Mouse (Mus musculus) limb, embryonic 11.5 days (tissue): ENCODE data around the gene Ddx24. TPM values are rescaled to one million over a fixed set of nuclear protein-coding genes. Genes with fewer than 3 reads are reported as not detected.

Source experiments
- ATAC-seq: fragments of 200-750 bp; cut with Nextera tagmentation; 2 replicates; pipeline ENCODE4 v1.8.0; 2017; ENCODE audit warnings: low read depth; ENCODE audit not compliant: insufficient number of reproducible peaks, low FRiP score, low TSS enrichment
- DNase-seq: peaks from one replicate; pipeline ENCODE4 v3.0.0-alpha.2; 2015; ENCODE audit warnings: low spot score
- H3K27ac ChIP-seq: fragments of 300-500 bp; sonication (generic); replicated peaks from 2 replicates; pipeline ENCODE4 v1.5.1; 2014; ENCODE audit warnings: low read depth, mild to moderate bottlenecking, low read length
- H3K27me3 ChIP-seq: fragments of 300-500 bp; sonication (generic); 2 replicates; pipeline ENCODE4 v1.6.1; 2014; ENCODE audit warnings: mild to moderate bottlenecking, low read length, mixed read lengths; ENCODE audit not compliant: control insufficient read depth, insufficient read depth
- H3K36me3 ChIP-seq: fragments of 300-500 bp; sonication (generic); 2 replicates; pipeline ENCODE4 v1.6.1; 2014; ENCODE audit warnings: mild to moderate bottlenecking, low read length, moderate library complexity, mixed read lengths; ENCODE audit not compliant: control insufficient read depth, insufficient read depth
- H3K4me1 ChIP-seq: fragments of 300-500 bp; sonication (generic); 2 replicates; pipeline ENCODE4 v1.6.1; 2014; ENCODE audit warnings: low read length, mixed read lengths; ENCODE audit not compliant: control insufficient read depth, insufficient read depth
- H3K4me2 ChIP-seq: fragments of 300-500 bp; sonication (generic); 2 replicates; pipeline ENCODE4 v1.6.1; 2014; ENCODE audit warnings: low read depth, mild to moderate bottlenecking, moderate library complexity; ENCODE audit not compliant: severe bottlenecking
- H3K4me3 ChIP-seq: fragments of 300-500 bp; sonication (generic); 2 replicates; pipeline ENCODE4 v1.5.1; 2014; ENCODE audit warnings: low read depth, low read length
- H3K9ac ChIP-seq: fragments of 300-500 bp; sonication (generic); 2 replicates; pipeline ENCODE4 v1.6.1; 2014; ENCODE audit warnings: mild to moderate bottlenecking, low read length
- H3K9me3 ChIP-seq: fragments of 300-500 bp; sonication (generic); 2 replicates; pipeline ENCODE4 v1.6.1; 2016; ENCODE audit warnings: low read length; ENCODE audit not compliant: control insufficient read depth
- WGBS: fragments of 180-500 bp; shearing (Covaris S2); extraction: QIAGEN DNeasy Blood & Tissue Kit; methylation state at CpG from one replicate; pipeline ENCODE4 v1.1.7; 2014; 5-methylcytosine and 5-hydroxymethylcytosine counted together
- polyA plus RNA-seq: library from polyadenylated mRNA; unstranded; fragments of >200 nt; fragmentation: Nextera tagmentation; extraction: Ambion mirVana; gene quantifications from 2 replicates; pipeline ENCODE4 v1.2.1, GENCODE M21; 2014

Ddx24 gene
- polyA plus RNA-seq, 1 experiment from 2014 or later: 105 TPM

DNA sequence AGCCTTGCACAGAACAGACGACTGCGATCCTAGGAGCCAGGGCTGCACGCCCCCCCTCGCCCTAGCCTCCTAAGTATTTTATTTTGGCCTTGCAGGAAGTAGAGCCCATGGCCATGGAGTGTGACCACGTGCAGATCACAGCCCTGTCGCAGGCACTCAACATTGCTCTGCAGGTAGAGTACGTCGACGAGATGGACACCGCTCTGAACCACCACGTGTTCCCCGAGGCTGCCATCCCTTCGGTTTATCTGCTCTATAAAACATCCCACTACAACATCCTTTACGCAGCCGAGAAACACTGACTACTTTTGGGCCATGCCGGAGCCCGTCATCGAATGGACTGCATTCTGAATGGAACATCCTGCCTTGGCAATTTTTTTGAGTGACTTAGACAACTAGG, 21.5 kb downstream of the Ddx24 start:
- no peak overlapping the region for H3K9ac ChIP-seq
- no peak for DNase-seq
- no peak overlapping the region for H3K27ac ChIP-seq
- no peak overlapping the region for H3K4me2 ChIP-seq
- peaks cover 8% of the 10 kb centered on the region; the same call in 1 of the 2 replicates for H3K36me3 ChIP-seq
- WGBS: 88% methylated on average over 18 of the region's 18 CpGs
- H3K27me3 ChIP-seq: no peaks in the 10 kb centered on the region
- H3K4me3 ChIP-seq: no peak overlapping the region
- no peaks in the 10 kb centered on the region for H3K9me3 ChIP-seq
- no peaks in the 10 kb centered on the region for H3K4me1 ChIP-seq
- no peak for ATAC-seq

DNA sequence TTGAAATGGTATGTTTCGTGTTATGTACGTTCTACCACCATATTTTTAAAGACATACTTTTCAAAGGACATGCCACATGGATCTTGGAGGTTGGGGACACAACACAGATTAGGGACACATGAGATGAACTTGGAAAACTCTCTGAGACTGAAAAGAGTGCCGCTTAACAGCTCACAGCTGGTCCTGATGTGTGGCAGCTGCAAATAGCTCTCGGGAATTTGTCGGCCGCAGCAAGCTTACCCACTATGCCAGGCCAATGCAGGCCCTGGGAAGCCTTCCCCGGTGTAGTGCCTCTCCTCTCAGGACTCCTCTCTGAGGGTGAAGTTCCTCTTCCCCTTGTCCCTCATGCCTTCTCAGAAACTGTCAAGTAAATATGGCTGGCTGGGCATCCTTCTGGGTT, 28.9 kb downstream of the Ddx24 start:
- H3K4me1 ChIP-seq: no peaks in the 10 kb centered on the region
- H3K27me3 ChIP-seq: no peaks in the 10 kb centered on the region
- no peak for ATAC-seq
- H3K9me3 ChIP-seq: no peaks in the 10 kb centered on the region
- H3K4me3 ChIP-seq: no peak overlapping the region
- H3K27ac ChIP-seq: no peak overlapping the region
- 76% methylated on average over 7 of the region's 7 CpGs for WGBS
- no peak overlapping the region for H3K4me2 ChIP-seq
- DNase-seq: no peak
- no peaks in the 10 kb centered on the region; the same call in 1 of the 2 replicates for H3K36me3 ChIP-seq
- H3K9ac ChIP-seq: no peak overlapping the region

DNA sequence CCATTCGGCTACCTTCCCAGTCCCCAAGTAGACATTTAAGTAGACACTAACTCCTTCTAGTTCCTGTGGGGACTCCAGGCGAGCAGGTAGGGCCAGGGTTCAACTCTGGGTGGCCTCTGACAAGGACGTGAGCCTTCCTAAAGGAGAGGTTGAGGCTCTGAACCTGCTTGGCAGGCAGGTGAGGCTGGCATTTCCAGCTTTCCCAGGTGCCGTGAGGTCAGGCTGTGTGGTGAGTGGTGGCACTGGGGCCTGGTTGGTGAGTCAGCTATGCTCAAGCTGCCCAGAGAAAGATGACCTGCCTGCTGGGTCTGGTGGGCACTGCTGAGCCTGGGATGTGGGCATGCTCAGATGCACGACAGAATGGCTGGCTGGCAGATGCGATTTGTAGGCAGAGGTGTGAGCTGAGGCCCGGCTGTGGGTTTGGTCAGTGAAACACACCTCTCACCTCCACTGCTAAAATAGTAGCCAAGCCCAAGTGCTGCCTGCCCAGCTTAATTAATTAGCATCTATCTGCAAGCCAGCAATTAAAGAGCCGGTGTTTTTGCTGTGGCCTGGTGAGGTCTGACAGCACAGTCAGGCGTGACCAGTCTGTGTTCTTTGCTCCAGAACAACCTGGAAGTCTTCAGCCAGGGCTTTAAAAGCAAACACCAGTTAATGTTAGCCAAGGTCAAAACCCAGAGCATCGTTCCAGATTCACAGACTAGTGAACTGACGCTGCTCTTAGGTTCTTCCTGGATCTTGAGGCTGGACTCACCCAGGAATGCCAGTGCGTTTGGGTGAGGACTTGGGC, 29.9 kb downstream of the Ddx24 start:
- Histone ChIP-seq H3K27me3 (no peaks in the 10 kb centered on the region), H3K4me1 (no peaks in the 10 kb centered on the region), H3K36me3 (no peaks in the 10 kb centered on the region; the same call in 1 of the 2 replicates), H3K4me2 (no peak overlapping the region), H3K4me3 (no peak overlapping the region), H3K9ac (no peak overlapping the region), H3K27ac (no peak overlapping the region), H3K9me3 (no peaks in the 10 kb centered on the region)
- no peak for ATAC-seq
- WGBS: 71% methylated on average over 12 of the region's 12 CpGs
- no peak for DNase-seq

GRCm38 (mm10) chr12:103393528-103393927, 32.1 kb downstream of the Ddx24 start:
- 47% methylated on average over 6 of the region's 6 CpGs for WGBS
- Histone ChIP-seq H3K9me3 (no peaks in the 10 kb centered on the region), H3K36me3 (no peaks in the 10 kb centered on the region; the same call in 1 of the 2 replicates), H3K9ac (no peak overlapping the region), H3K4me2 (no peak overlapping the region), H3K27me3 (no peaks in the 10 kb centered on the region), H3K27ac (no peak overlapping the region), H3K4me1 (no peaks in the 10 kb centered on the region), H3K4me3 (no peak overlapping the region)
- no peak for ATAC-seq
- DNase-seq: no peak

- Histone ChIP-seq H3K4me1 (no peaks in the 10 kb centered on the region), H3K27ac (no peak overlapping the region), H3K9ac (no peak overlapping the region), H3K9me3 (no peaks in the 10 kb centered on the region), H3K36me3 (no peaks in the 10 kb centered on the region; the same call in 1 of the 2 replicates), H3K4me2 (no peak overlapping the region), H3K27me3 (no peaks in the 10 kb centered on the region), H3K4me3 (no peak overlapping the region)
- ATAC-seq (no peak), DNase-seq (no peak)
- WGBS: 83% methylated on average over 7 of the region's 7 CpGs
Observed at GRCm38 (mm10) chr12:103391098-103391497, 34.5 kb downstream of the Ddx24 start.

- Histone ChIP-seq H3K9me3 (no peaks in the 10 kb centered on the region), H3K27ac (no peak overlapping the region), H3K9ac (no peak overlapping the region), H3K36me3 (no peaks in the 10 kb centered on the region), H3K4me3 (no peak overlapping the region), H3K27me3 (no peaks in the 10 kb centered on the region), H3K4me2 (no peak overlapping the region), H3K4me1 (no peaks in the 10 kb centered on the region)
- WGBS: 80% methylated on average over 4 of the region's 4 CpGs
- no peak for ATAC-seq
- DNase-seq: no peak
Observed at GRCm38 (mm10) chr12:103389982-103390381, 35.6 kb downstream of the Ddx24 start.

DNA sequence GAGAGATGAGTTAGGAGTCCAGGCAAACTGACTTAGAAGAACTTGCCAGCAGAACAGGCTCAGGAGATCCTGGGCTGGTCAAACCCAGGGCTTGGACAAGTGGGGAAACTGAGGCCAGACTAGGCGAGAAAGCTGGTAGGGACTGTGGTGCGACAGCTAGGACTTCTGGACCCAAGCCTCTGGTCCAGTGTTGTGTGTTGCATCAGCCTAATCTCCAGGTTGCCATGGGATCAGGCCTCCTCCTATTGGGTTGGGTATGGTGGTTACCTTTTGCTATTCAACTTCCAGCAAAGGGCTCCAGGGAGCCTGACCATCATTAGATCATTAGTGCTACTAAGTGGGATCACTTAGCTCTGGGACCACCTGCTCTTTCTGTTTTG, 36.3 kb downstream of the Ddx24 start:
- peak overlapping the region; percentile 70 for H3K4me3 ChIP-seq
- WGBS: 76% methylated on average over 2 of the region's 2 CpGs
- no peaks in the 10 kb centered on the region for H3K9me3 ChIP-seq
- H3K9ac ChIP-seq: no peak overlapping the region; the same call in 1 of the 2 replicates
- peak overlapping the region; percentile 69 for H3K4me2 ChIP-seq
- no peaks in the 10 kb centered on the region for H3K4me1 ChIP-seq
- no peaks in the 10 kb centered on the region for H3K36me3 ChIP-seq
- H3K27me3 ChIP-seq: no peaks in the 10 kb centered on the region
- no peak overlapping the region for H3K27ac ChIP-seq
- ATAC-seq (no peak), DNase-seq (no peak)

DNA sequence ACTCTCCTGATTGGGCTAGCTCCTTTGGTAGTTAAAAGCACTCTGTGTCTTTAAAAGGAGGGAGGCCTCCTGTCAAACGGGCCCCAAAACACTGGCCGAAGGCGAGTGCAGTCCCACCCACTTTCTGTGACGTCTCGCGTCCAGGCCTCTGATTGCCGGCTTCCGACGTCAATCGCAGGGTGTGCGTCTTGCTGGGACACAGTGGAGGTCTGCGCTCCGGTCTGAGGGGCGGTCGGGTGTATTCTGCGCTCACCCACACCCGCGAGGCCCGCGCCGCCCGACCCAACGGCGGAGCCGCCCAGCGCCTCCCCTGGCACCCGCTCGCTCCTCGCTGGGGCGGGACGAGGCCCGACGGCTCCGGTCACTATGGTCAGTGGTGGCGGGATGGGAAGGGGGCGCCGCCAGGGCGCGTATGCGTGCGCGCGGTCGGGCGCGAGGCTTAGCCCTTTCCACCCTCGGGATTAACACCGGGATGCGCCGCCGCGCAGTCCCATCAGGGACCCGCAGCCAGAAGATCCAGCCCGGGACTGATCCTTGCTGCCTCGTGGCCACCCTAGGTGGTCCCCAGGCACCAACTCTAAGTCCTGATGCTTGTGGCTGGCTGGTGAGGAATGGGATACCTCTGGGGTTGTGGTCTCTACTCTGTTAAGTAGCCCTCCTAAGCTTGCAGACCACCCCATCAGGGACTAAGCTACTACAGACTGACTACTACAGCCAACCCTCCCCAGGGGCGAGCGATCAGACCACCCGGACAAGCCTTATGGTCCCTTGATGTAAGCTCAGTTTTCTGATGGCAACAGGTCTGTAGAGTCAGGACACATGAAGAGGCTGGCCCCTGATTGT, 36.9 kb downstream of the Ddx24 start, which contains the start of gene Otub2:
Gene Otub2 (plus strand): TSS at position 178 of the 843 bp plus-strand sequence.
- H3K4me2 ChIP-seq: peak within 1 kb of the TSS; percentile 69
- ATAC-seq (peak; percentile 99), DNase-seq (peak; percentile 97)
- H3K36me3 ChIP-seq: no peaks in the 10 kb centered on the region
- H3K27me3 ChIP-seq: no peaks in the 10 kb centered on the region
- peak within 1 kb of the TSS; percentile 70 for H3K4me3 ChIP-seq
- no peaks in the 10 kb centered on the region for H3K4me1 ChIP-seq
- WGBS: under 1% methylated on average over 58 of the region's 58 CpGs
- H3K9ac ChIP-seq: peak within 1 kb of the TSS; percentile 84
- H3K27ac ChIP-seq: no peak within 1 kb of the TSS
- no peaks in the 10 kb centered on the region for H3K9me3 ChIP-seq
